Mouse (Mus musculus) myocyte (in vitro differentiated cells): ENCODE measurements around the gene Cdk13.

Source experiments
- E2F4 ChIP-seq: IDR thresholded peaks from one replicate; pipeline ENCODE4 v1.6.1; 2011; ENCODE audit warnings: mild to moderate bottlenecking, control low read depth, moderate library complexity; ENCODE audit not compliant: insufficient read depth
- MYOG ChIP-seq, 3 experiments: IDR thresholded peaks; one replicate each; pipeline ENCODE4 v1.6.1; 2011; ENCODE audit warnings: control low read depth in 2 of 3, low read depth in 2 of 3, mild to moderate bottlenecking in 2 of 3; ENCODE audit not compliant: insufficient read length in 2 of 3, control insufficient read depth in 1 of 3, insufficient read depth in 1 of 3
- POLR2A ChIP-seq: IDR thresholded peaks from one replicate; pipeline ENCODE4 v1.6.1; 2011; ENCODE audit warnings: low read depth, mild to moderate bottlenecking, control low read depth, moderate library complexity; ENCODE audit not compliant: insufficient read length

- TF ChIP-seq POLR2A (no peak), E2F4 (no peak), MYOG (IDR thresholded peaks at IDR 0.05; ENCODE audit: control insufficient read depth in 1 of 3, insufficient read depth in 1 of 3, insufficient read length in 2 of 3, low read depth in 2 of 3) (no peak)
Measured at GRCm38 (mm10) chr13:17795757-17796456, 9.0 kb downstream of the Cdk13 start.
